Mouse (Mus musculus) ES-Bruce4 (cell line): Measurements from ENCODE around the gene Atp2b1.

Source experiments
- CTCF ChIP-seq: IDR thresholded peaks from one replicate; pipeline ENCODE4 v1.8.1; 2011; ENCODE audit warnings: low read depth, low read length
- POLR2A ChIP-seq: IDR thresholded peaks from one replicate; pipeline ENCODE4 v1.8.1; 2011; ENCODE audit warnings: low read length; ENCODE audit not compliant: insufficient read depth

DNA sequence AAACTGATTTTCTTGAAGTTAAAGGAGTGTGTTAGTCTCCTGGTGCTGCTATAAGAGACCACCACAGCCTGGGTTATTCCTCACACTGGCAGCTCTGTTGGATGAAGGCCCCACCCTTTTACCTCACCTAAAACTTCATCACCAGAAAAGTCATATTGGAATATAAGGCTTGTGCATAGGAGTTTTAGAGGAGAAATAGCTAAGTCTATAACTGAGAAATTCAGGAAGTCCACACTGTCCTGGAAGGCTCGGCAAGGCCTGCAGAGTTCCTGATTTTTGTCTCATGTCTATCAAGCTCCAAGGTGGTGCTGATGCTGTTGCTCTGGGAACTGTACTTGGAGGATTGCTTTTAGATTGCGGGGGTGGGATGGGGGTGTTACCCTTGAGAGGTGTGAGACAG lies 26.6 kb downstream of the Atp2b1 start:
- TF ChIP-seq POLR2A: no peak
- no peak for TF ChIP-seq CTCF
